Mouse (Mus musculus): ENCODE measurements around the gene Lmx1b. TPM values are rescaled to one million over a fixed set of nuclear protein-coding genes. Genes with fewer than 3 reads are reported as not detected.

Lmx1b gene
- total and polyA plus RNA-seq, 3 experiments = not detected

GRCm38 (mm10) chr2:33515431-33515830 is 124.9 kb downstream of the Lmx1b start:
- Histone ChIP-seq H3K79me2 (replicated peaks; ENCODE audit: control insufficient read depth, extremely low read depth, insufficient read depth, poor library complexity, severe bottlenecking) (no peaks in the 10 kb centered on the region), H3K27me3 (replicated peaks) (peaks cover 45% of the 10 kb centered on the region), H3K36me3 (replicated peaks in 1 of 2; ENCODE audit: control insufficient read depth in 1 of 2, insufficient read depth in 1 of 2, low read length in 1 of 2) (no peaks in the 10 kb centered on the region), H3K9me3 (replicated peaks; ENCODE audit: low read length) (peaks cover 3% of the 10 kb centered on the region), H3K27ac (ENCODE audit: insufficient read depth, low read depth) (no peak overlapping the region), H3K4me1 (ENCODE audit: control insufficient read depth in 1 of 2, insufficient read depth in 2 of 2) (no peaks in the 10 kb centered on the region), H3K4me2 (ENCODE audit: insufficient read depth, low read depth, poor library complexity, severe bottlenecking) (no peak overlapping the region), H3K4me3 (replicated peaks in 1 of 3; ENCODE audit: low read depth in 2 of 3, low read length in 2 of 3, poor library complexity in 1 of 3) (no peak overlapping the region), H3K9ac (ENCODE audit: insufficient read depth, low read depth) (no peak overlapping the region)
- TF ChIP-seq USF2 (conservative IDR thresholded peaks at IDR 0.05; ENCODE audit: low read depth, low read length) = no peak
- TF ChIP-seq BHLHE40 (IDR thresholded peaks at IDR 0.05; ENCODE audit: low read depth, low read length) = no peak
- in situ Hi-C loops (cut with MboI; ENCODE audit: low pct_ligation_motif_present, low pct_unique_long_range_greater_than_20kb, low sequenced_read_pairs) (no loop called here), dilution Hi-C loops (cut with MboI; ENCODE audit: extremely low pct_ligation_motif_present, extremely low pct_unique_long_range_greater_than_20kb, low sequenced_read_pairs) (no loop called here)
- DNase-seq (ENCODE audit: extremely low read depth) = no peak

Other genes starting within 250 kb of the Lmx1b start
- gene Zbtb34, start 209.2 kb downstream of the Lmx1b start, total RNA-seq (2012; rRNA removed) = 5.0 TPM in 2 replicates
- 2.0 and 3.4 TPM in 2 replicates for gene Zbtb34, start 209.2 kb downstream of the Lmx1b start, total RNA-seq (2014; rRNA removed)
- gene Zbtb34, start 209.2 kb downstream of the Lmx1b start, polyA plus RNA-seq (2012; ENCODE audit: insufficient read length, low read depth) = 4.5 and 5.8 TPM in 2 replicates
- 8.9 and 10.0 TPM in 2 replicates for gene Zbtb43, start 172.0 kb downstream of the Lmx1b start, total RNA-seq (2012; rRNA removed)
- gene Zbtb43, start 172.0 kb downstream of the Lmx1b start, total RNA-seq (2014; rRNA removed) = 9.0 and 10.9 TPM in 2 replicates
- 8.5 and 8.6 TPM in 2 replicates for gene Zbtb43, start 172.0 kb downstream of the Lmx1b start, polyA plus RNA-seq (2012; ENCODE audit: insufficient read length, low read depth)
- gene Mvb12b, start 247.4 kb upstream of the Lmx1b start, total RNA-seq (2012; rRNA removed) = 11.5 and 16.7 TPM in 2 replicates
- gene Mvb12b, start 247.4 kb upstream of the Lmx1b start, total RNA-seq (2014; rRNA removed) = 3.0 and 3.1 TPM in 2 replicates
- 5.1 and 5.3 TPM in 2 replicates for gene Mvb12b, start 247.4 kb upstream of the Lmx1b start, polyA plus RNA-seq (2012; ENCODE audit: insufficient read length, low read depth)